Mouse (Mus musculus) heart, embryonic 14.5 days (tissue): ENCODE results near the gene Micall2. TPM values are rescaled to one million over a fixed set of nuclear protein-coding genes. Genes with fewer than 3 reads are reported as not detected.

Experiments
- ATAC-seq: fragments of 200-750 bp; cut with Nextera tagmentation; 2 replicates; pipeline ENCODE4 v1.8.0; 2017; ENCODE audit warnings: low read depth, moderate TSS enrichment; ENCODE audit not compliant: insufficient number of reproducible peaks, insufficient read depth, low FRiP score
- H3K27ac ChIP-seq, 2 experiments: fragments of 200-500 bp in 1 of 2; fragments of 300-500 bp in 1 of 2; sonication (generic) in 1 of 2; replicated peaks in 1 of 2; 2 replicates each; pipeline ENCODE4 v1.5.1; 2012 to 2014; ENCODE audit warnings: low read depth in 2 of 2, low read length in 2 of 2, control low read depth in 1 of 2, mild to moderate bottlenecking in 1 of 2, mixed read lengths in 1 of 2; ENCODE audit not compliant: control insufficient read depth in 1 of 2, insufficient read depth in 1 of 2
- H3K27me3 ChIP-seq: fragments of 300-500 bp; sonication (generic); 2 replicates; pipeline ENCODE4 v1.6.1; 2014; ENCODE audit warnings: mild to moderate bottlenecking, low read length, control low read depth; ENCODE audit not compliant: control insufficient read depth, insufficient read depth
- H3K36me3 ChIP-seq: fragments of 300-500 bp; sonication (generic); 2 replicates; pipeline ENCODE4 v1.6.1; 2014; ENCODE audit warnings: mild to moderate bottlenecking, control low read depth, low read length, mixed read lengths; ENCODE audit not compliant: control insufficient read depth, insufficient read depth
- H3K4me1 ChIP-seq, 2 experiments: fragments of 200-500 bp in 1 of 2; fragments of 300-500 bp in 1 of 2; sonication (generic) in 1 of 2; 2 replicates each; pipeline ENCODE4 v1.6.1; 2012 to 2014; ENCODE audit warnings: low read length in 2 of 2, control low read depth in 1 of 2, mixed read lengths in 1 of 2; ENCODE audit not compliant: control insufficient read depth in 2 of 2, insufficient read depth in 2 of 2
- H3K4me2 ChIP-seq: fragments of 300-500 bp; sonication (generic); 2 replicates; pipeline ENCODE4 v1.6.1; 2014; ENCODE audit warnings: mild to moderate bottlenecking, low read length
- H3K4me3 ChIP-seq, 2 experiments: fragments of 200-500 bp in 1 of 2; fragments of 300-500 bp in 1 of 2; sonication (generic) in 1 of 2; 2 replicates each; pipeline ENCODE4 v1.5.1; 2012 to 2014; ENCODE audit warnings: low read length in 2 of 2, mild to moderate bottlenecking in 2 of 2, control low read depth in 1 of 2, low read depth in 1 of 2, moderate library complexity in 1 of 2; ENCODE audit not compliant: control insufficient read depth in 1 of 2, insufficient read depth in 1 of 2
- H3K9ac ChIP-seq: fragments of 300-500 bp; sonication (generic); 2 replicates; pipeline ENCODE4 v1.6.1; 2014; ENCODE audit warnings: mild to moderate bottlenecking, low read length
- H3K9me3 ChIP-seq: fragments of 300-500 bp; sonication (generic); 2 replicates; pipeline ENCODE4 v1.6.1; 2016; ENCODE audit warnings: low read length, control low read depth; ENCODE audit not compliant: control insufficient read depth
- WGBS: fragments of 180-500 bp; shearing (Covaris S2); extraction: QIAGEN DNeasy Blood & Tissue Kit; methylation state at CpG from one replicate; pipeline ENCODE4 v1.1.7; 2014; 5-methylcytosine and 5-hydroxymethylcytosine counted together
- polyA plus RNA-seq: library from polyadenylated mRNA; unstranded; fragments of >200 nt; fragmentation: Nextera tagmentation; extraction: Ambion mirVana; gene quantifications from 2 replicates; pipeline ENCODE4 v1.2.1, GENCODE M21; 2014

Gene Micall2
- polyA plus RNA-seq, 1 experiment from 2014 or later = 1.3 TPM

DNA sequence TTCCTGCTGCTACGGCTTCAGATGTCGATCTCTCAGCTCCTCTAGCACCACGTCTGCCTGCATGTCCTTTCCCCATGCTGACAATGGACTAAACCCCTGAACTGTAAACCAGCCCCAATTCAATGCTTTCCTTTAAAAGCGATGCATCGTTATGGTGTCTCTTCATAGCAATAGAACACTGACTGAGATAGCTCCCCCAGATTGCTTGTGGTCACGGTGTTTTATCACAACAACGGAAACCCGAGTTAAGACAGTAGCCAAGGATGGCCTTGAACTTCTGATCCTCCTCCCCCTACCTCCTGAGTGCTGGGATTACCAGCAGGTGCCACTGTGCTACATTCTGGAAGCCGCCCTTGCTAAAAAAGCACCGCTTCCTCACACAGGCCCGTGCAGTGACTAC is 8.9 kb downstream of the Micall2 start:
- Histone ChIP-seq H3K36me3 (no peaks in the 10 kb centered on the region), H3K27me3 (no peaks in the 10 kb centered on the region), H3K4me3 (no peak overlapping the region), H3K9me3 (no peaks in the 10 kb centered on the region), H3K27ac (no peak overlapping the region), H3K4me1 (peaks cover 7 to 9% of the 10 kb centered on the region in 2 experiments), H3K4me2 (no peak overlapping the region), H3K9ac (no peak overlapping the region)
- 74% methylated on average over 11 of the region's 11 CpGs for WGBS
- no peak for ATAC-seq

DNA sequence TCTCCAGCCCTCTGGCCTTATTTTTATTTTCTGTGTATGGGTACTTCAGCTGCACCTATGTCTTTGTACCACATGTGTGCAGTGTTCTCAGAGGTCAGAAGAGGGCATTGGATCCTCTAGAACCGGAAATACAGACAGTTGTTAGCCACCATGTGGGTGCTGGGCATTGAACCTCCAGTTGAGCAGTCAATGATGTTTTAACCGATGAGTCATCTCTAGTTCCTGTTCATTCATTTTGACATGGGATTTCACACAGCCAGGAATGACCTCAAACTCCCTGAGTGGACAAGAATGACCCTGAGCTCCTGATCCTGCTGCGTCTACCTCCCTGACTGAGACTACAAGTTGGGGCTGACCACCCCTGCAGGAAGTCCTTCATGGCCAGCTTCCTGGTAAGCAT is 9.9 kb downstream of the Micall2 start:
- Histone ChIP-seq H3K4me3 (no peak overlapping the region), H3K27ac (no peak overlapping the region), H3K4me2 (no peak overlapping the region), H3K9ac (no peak overlapping the region), H3K4me1 (peaks cover 4 to 6% of the 10 kb centered on the region in 2 experiments), H3K27me3 (no peaks in the 10 kb centered on the region), H3K36me3 (no peaks in the 10 kb centered on the region), H3K9me3 (no peaks in the 10 kb centered on the region)
- ATAC-seq = no peak
- WGBS = 73% methylated on average over 3 of the region's 3 CpGs

GRCm38 (mm10) chr5:139724336-139725116 is 11.6 kb downstream of the Micall2 start:
- no peak overlapping the region for H3K9ac ChIP-seq
- 45% methylated on average over 10 of the region's 10 CpGs for WGBS
- no peak overlapping the region for H3K4me2 ChIP-seq
- H3K9me3 ChIP-seq = no peaks in the 10 kb centered on the region
- H3K36me3 ChIP-seq = no peaks in the 10 kb centered on the region
- H3K4me1 ChIP-seq = no peaks in the 10 kb centered on the region
- no peaks in the 10 kb centered on the region for H3K27me3 ChIP-seq
- ATAC-seq = no peak
- no peak overlapping the region for H3K27ac ChIP-seq
- H3K4me3 ChIP-seq = no peak overlapping the region

GRCm38 (mm10) chr5:139723113-139723512 is 13.0 kb downstream of the Micall2 start:
- ATAC-seq = no peak
- 58% methylated on average over 9 of the region's 9 CpGs for WGBS
- Histone ChIP-seq H3K9me3 (no peaks in the 10 kb centered on the region), H3K4me1 (no peaks in the 10 kb centered on the region), H3K4me2 (no peak overlapping the region), H3K27ac (no peak overlapping the region), H3K4me3 (no peak overlapping the region), H3K9ac (no peak overlapping the region), H3K36me3 (no peaks in the 10 kb centered on the region), H3K27me3 (no peaks in the 10 kb centered on the region)

GRCm38 (mm10) chr5:139722709-139723108 is 13.4 kb downstream of the Micall2 start:
- Histone ChIP-seq H3K36me3 (no peaks in the 10 kb centered on the region), H3K4me3 (no peak overlapping the region), H3K4me2 (no peak overlapping the region), H3K9ac (no peak overlapping the region), H3K4me1 (no peaks in the 10 kb centered on the region), H3K27ac (no peak overlapping the region), H3K9me3 (no peaks in the 10 kb centered on the region), H3K27me3 (no peaks in the 10 kb centered on the region)
- WGBS = 39% methylated on average over 6 of the region's 6 CpGs
- no peak for ATAC-seq

- no peaks in the 10 kb centered on the region for H3K9me3 ChIP-seq
- no peak overlapping the region for H3K27ac ChIP-seq
- H3K36me3 ChIP-seq = no peaks in the 10 kb centered on the region
- no peaks in the 10 kb centered on the region for H3K27me3 ChIP-seq
- H3K9ac ChIP-seq = no peak overlapping the region
- no peaks in the 10 kb centered on the region for H3K4me1 ChIP-seq
- no peak overlapping the region for H3K4me2 ChIP-seq
- no peak overlapping the region for H3K4me3 ChIP-seq
- WGBS = 80% methylated on average over 6 of the region's 7 CpGs
- ATAC-seq = no peak
Observed at GRCm38 (mm10) chr5:139718949-139719348, 17.2 kb downstream of the Micall2 start.

DNA sequence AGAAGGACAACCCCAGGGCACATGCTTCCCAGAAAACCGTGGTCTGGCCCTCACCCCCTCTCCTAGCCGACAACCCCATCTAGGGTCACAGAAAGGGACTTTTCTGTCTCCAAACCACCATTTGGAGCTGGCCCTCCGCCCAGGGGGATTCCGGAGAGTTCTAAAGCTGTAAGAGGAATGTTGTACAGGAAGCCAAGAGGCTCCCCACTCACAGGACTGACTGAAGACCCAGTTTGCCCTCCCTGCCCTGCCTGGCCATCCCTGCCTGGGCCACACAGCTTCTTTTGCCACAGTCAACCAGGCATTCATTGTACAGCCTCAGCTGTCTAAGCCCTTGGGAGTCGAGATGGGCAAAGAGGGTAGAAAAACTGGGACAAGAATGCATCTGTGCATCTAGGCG is 17.6 kb downstream of the Micall2 start:
- no peak for ATAC-seq
- 70% methylated on average over 6 of the region's 6 CpGs for WGBS
- H3K27me3 ChIP-seq = no peaks in the 10 kb centered on the region

GRCm38 (mm10) chr5:139717723-139718122 is 18.4 kb downstream of the Micall2 start:
- no peaks in the 10 kb centered on the region for H3K9me3 ChIP-seq
- no peaks in the 10 kb centered on the region for H3K27me3 ChIP-seq
- H3K4me2 ChIP-seq = no peak overlapping the region
- ATAC-seq = no peak
- H3K9ac ChIP-seq = no peak overlapping the region
- H3K27ac ChIP-seq = no peak overlapping the region
- WGBS = 89% methylated on average over 2 of the region's 2 CpGs
- H3K36me3 ChIP-seq = no peaks in the 10 kb centered on the region
- H3K4me1 ChIP-seq = no peaks in the 10 kb centered on the region
- no peak overlapping the region for H3K4me3 ChIP-seq

More for the DNA sequence above, 17.6 kb downstream of the Micall2 start:
- Histone ChIP-seq H3K36me3 (no peaks in the 10 kb centered on the region), H3K9ac (no peak overlapping the region), H3K4me3 (no peak overlapping the region), H3K4me1 (no peaks in the 10 kb centered on the region), H3K4me2 (no peak overlapping the region), H3K27ac (no peak overlapping the region), H3K9me3 (no peaks in the 10 kb centered on the region)
